Mouse (Mus musculus) lung, postnatal 0 days (tissue): Measurements from ENCODE around the gene Nlrc5.

ENCODE experiments used
- CTCF ChIP-seq: IDR thresholded peaks from 2 replicates; pipeline ENCODE4 v1.5.1; 2016; ENCODE audit warnings: antibody characterized with exemption, mild to moderate bottlenecking
- EP300 ChIP-seq: IDR thresholded peaks from 2 replicates; pipeline ENCODE4 v1.6.1; 2016; ENCODE audit warnings: antibody characterized with exemption, mild to moderate bottlenecking, control low read depth

DNA sequence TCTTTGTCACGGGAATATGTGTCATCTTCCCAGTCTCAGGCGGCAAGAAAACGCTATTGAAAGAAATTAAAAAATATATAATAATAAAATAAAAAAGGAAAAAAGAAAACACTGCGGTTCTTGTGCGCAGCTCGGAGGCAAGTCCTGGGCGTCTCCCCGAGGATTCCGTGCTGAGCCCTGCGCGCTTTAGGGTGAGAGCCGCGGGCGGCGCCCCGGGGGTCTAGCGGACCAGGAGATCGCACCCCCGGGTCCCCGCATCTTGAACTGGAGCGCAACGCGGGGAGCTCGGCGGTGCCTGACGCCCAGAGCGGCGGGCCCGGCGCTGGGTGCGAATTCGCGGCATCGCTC, 98.3 kb downstream of the Nlrc5 start:
- TF ChIP-seq CTCF (no peak), EP300 (no peak)
